Mouse (Mus musculus): ENCODE results near the gene Sqstm1.

DNA sequence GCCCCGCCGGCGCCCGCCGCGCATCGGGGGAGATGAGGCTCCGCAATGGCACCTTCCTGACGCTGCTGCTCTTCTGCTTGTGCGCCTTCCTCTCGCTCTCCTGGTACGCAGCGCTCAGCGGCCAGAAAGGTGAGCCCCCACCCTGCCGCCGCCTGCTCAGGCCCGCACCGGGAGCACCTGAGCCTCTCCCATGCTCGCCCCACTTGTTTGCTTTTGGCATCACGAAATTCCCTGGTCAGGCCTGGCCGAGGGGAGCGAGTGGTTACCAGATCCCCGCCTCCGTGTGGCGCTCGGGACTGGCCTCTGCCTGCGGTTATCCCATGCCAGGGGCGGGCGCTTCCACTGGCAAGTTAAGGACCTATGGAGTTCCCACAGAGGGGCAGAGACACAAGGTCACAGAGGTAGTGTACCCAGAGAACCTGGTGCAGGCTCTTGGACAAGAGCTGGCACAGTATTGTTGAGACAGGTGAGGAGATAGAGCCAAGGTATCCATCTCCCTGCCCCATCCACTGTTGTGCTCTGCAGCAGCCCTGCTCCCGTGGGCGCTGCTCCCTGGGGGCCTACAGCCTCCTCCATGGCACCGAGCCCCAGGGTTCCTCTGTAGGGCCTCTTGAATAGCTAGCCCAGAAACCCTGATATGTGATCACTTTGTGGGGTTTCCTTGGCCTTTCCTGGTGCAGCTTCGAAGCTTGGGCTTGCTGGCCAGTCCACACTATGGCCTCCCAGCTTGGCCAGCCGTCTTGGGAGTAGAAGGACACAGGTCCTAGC is 15.2 kb upstream of the Sqstm1 start:
- TF ChIP-seq CTCF (IDR thresholded peaks at IDR 0.05; ENCODE audit: extremely low read depth, insufficient read depth, low read length) (no peak), POLR2A (IDR thresholded peaks at IDR 0.05; ENCODE audit: extremely low read depth, insufficient read depth, low read length) (no peak)

All from cortical plate, adult 2 months (tissue).